Mouse (Mus musculus) liver, adult (tissue): Measurements from ENCODE around the gene Vash1.

ENCODE experiments used
- GATA4 ChIP-seq: IDR thresholded peaks from 2 replicates; pipeline ENCODE4 v1.6.1; 2014; ENCODE audit warnings: mild to moderate bottlenecking, low read length; ENCODE audit not compliant: insufficient replicate concordance

The Vash1 gene

DNA sequence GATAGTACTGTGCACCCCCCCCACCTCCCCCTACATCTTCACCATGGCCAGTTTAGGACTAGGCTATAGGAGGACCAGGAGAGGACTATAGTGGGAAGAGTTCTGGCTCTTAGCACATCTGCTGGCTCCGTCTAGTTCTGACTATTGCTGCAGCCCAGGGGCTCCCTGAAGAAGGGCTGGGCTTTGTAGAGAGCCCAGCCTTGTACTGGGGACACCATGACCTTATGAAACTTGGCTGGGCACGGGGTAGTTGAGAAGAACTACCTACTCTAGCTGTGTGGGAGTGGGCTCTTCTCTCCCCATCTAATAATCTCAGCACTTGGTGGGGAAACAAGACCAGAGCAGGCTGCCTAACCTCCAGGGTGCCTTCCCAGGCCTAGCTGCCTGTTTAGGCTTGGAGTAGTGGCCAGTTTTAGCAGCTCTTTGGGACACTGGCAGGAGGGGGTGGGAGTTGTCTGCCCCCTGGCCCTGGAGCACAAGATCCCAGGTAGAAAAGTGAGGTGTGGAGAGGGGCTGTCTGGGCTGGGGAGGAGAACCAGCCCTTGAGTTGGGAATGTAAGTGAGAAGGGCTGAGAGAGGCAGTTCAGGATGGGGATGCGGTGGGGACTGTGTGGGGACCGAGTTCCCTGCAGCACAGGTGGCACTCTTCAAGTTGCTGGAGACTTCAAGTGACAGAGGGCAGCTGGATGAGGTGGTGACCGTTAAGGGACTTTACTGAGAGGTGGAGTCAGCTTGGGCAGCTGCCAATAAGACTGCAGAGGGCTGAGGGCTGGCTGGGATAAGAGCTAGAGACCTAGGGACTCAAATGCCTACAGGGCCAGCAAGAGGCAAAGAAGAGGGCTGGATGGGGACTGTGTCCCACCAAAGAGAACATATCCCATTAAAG, 14.2 kb downstream of the Vash1 start:
- TF ChIP-seq GATA4, result no peak

DNA sequence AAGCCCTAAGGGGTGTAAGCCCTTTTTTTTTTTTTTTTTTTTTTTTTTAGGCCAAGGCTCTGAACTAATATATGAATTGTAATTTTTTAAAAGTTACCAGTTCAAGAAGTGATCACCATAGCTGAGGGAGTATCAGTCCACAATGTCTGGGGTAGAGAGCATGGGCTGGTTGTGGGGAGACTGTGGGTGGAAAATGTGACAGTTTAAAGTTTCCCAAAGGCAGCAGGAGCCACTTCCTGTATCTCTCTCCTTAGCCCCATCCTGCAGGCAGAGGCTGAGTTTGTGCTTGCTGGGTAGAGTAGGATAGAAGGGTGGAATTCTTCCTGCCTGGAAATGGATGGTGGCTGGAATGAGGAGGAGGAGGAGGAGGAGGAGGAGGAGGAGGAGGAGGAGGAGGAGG, 14.9 kb downstream of the Vash1 start:
- no peak for TF ChIP-seq GATA4

DNA sequence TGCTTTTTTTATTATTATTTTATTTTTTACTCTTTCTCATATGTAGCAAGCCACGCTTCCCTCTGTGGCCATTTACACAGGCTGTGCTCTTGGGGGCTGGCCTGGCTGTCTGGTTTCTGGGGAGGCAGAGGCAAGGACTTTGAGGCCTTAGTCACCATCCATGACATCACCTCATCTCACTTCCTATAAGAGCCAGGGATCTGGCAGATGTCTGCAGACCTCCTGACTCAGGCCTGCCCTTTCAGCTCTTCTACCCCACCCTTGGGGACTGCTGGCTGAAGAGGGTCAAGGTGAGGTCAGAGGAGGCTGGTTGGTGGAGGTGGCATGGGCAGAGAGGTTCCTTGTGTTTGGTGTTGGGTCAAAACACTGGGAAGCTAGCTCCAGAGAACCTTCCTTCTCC, 15.9 kb downstream of the Vash1 start:
- no peak for TF ChIP-seq GATA4

DNA sequence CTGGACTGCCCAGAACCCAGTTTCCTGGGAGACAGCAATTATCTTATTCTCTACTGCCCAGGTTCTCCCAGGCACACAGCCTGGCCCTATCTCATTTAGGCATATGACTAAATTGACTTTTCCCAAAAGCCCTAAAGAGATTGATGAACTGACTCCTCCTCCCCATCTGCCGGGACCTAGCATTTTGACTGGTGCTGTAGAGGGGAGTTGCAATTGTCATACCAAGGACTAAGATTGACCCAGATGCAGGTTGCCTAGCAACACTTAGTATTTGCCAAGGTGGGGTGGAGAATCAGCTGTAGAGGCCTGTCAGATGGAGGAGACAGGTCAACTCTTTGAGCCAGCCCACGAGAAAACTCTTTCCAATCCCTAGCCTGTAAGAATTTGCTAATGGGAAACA, 19.5 kb downstream of the Vash1 start:
- no peak for TF ChIP-seq GATA4

DNA sequence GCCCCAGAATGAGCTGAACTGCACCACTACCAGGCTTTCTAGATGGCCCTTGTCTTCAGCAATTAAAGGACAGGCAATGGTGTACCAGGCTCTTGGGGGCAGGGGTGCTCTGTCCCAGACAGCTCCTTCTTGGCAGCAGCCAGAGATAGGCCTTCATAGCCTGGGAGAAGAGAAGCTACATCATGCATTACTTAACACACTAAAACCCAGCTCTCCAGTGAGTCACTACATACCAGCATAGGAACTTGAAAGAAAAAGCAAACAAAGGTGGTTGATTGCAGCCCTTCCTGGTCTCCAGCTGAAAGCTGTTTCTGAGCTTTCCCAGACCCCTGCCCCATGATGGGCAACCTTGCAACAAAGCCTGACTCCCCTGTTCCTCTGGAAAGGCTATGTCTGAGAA, 20.0 kb downstream of the Vash1 start:
- no peak for TF ChIP-seq GATA4

DNA sequence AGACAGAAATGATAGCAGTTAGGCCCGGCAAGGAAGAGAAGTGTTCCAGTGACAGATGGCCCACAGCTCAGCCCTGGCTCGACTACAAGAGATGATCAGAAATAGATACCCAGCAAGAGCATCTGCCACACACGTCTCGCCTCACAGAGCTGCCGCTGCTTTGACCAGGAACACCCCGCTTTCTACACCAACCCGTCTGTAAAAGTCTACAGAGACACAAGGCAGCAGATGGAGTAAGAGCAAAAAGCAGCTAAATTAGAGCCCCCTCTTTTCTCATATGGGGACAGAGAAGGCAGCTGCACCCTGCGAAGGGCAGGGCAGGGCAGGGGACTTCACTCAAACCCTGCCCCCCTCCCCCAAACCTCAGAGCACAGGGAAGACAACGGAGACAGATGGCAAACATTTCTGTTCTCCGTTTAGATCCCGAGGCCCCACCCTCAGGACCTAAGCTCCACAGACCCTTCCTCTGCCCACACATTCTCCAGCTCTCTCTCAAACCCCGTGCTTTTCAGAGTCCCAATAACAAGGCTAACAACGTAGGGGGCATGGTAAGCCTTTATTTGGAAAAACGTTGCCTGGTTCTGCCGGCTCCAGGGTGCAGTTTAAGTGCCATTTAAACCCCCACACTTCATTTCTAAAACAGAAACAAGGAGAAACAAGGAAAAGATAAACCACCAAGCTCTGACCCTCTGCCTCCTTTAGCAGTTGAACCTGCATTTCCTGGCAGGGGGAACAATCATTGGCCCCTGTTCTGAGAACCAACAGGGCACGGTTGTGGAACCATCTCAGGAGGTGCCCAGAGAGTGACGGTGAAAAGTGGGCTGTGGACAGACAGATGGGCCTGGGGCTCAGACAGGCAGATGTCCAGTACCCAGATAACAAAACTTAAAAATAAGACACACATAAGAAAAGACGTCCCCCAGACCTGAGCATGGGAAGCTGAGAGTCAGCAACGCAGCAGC, 21.7 kb downstream of the Vash1 start:
- no peak for TF ChIP-seq GATA4

DNA sequence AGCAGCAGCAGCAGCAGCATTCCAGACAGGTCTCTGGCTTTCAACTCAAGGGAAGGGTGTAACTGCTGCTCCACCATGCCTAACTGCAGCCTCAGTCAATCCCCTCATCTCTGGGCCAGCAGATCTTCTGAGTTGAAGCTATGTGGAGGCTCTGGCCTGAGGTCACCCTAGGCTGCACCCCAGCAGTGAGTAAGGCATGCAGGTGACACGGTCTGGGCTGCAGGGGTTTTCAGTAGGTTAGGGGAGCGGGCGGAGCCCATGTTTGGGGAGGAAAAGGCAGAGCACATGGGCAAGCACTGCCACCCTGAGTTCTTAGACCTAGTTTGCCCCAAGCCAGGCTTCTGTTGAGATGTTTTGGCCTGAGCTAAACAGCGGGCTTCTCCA, 22.4 kb downstream of the Vash1 start:
- no peak for TF ChIP-seq GATA4

DNA sequence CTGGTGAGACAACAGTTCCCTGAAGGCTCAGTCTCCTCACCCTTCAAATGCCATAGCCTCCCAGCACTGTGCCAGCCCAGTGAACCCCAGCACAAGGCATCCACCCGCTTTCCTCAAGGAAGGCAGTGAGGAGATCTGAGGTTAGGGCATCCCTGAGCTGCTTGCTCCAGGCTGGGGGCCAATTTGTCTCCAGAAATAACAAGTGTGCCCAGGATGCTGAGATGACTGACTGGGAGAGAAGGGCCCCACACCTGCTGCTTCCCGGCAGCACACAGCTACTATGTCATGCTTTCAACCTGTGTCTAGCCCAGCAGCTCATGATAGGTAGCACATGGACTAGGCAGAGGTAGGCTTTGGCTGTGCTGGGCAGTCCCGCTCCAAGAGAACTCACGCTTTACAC, 23.0 kb downstream of the Vash1 start:
- TF ChIP-seq GATA4, result no peak

DNA sequence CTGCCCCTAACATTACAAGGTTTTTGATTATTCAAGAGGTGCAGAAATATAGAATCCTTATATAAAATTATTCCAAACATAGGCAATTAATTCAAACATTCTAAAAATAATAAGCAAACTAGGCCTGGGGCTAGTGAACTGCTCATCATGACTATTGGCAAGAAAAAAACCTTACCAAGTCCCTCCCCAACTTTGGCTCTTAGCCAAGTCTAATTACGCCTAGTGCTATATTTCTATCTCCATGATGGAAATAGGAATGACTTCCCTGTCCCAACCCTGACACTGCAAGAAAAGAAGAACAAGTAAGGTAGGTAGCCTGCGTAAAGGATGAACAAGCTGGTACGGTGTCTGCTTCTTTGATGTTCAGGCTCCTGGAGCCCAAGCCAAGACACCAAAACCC, 24.2 kb downstream of the Vash1 start:
- TF ChIP-seq GATA4, result no peak

DNA sequence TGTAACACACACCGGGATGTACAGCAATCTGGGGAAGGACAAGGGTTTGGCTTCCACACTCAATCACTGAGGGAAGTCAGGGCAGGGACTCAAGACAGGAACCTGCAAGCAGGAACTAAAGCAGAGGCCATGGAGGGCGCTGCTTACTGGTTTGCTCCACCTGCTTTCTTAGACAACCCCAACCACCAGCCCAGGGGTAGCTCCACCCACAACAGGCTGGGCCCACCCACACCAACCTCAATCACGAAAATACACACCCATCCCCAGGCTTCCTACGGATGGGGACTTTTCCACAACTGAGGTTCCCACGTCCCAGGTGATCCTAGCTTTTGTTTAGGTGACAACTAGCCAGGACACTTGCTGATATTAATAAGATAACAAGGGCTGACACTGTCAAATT, 27.3 kb downstream of the Vash1 start:
- no peak for TF ChIP-seq GATA4

DNA sequence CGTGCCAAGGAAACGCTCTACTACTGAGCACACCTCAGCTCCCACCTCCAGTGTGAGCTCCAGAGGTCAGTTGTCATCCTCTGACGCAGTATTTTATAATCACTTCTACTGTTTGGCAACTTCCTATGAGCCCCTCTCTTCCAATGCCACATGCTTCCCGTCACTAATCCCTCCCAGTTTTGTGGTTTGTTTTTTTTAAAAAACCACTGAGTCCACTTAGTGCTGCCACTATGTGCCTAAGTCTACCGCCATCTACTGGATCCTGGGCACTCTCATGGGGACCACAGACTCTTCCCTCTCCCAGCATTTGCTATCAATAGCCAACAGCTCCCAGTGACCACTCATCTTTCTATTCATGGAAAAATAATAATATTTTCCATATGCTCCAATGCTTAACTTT, 35.5 kb downstream of the Vash1 start:
- no peak for TF ChIP-seq GATA4

DNA sequence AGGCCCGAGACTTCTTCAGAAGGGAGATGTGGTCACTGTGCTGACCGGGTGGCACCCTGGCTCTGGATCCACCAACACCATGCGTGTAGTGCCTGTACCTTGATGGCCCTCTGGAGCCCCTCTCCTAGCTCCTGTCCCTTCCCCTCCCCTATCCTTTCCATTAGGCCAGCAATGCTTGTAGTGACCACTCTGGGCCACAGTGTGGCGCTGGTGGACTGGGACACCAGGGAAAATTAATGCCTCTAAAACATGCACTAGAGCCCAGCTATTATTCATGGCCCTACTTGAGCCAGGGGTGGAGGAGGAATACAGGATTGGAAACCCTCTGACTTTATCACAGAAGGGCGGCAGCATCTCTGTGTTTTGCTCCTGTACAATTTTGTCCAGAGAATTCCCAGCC, 36.9 kb downstream of the Vash1 start:
- TF ChIP-seq GATA4, result no peak

DNA sequence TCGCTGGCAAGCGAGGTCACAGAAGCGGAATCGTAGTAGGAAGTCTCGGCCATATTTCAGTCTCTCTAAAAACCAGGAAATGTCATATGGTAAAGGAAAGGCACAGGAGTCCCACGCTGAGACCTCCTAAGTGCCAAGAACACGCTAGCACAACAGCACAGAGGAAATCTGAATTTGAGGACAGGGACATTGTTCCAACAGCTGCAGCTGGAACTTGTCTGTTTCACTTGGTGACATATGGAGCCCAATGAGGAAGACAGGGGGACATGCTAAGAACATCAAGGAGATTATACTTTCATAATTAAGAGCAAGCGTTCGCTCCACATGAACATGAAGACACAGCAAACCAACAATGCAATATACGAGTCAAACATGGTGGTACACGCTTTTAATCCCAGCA, 38.5 kb downstream of the Vash1 start:
- no peak for TF ChIP-seq GATA4

DNA sequence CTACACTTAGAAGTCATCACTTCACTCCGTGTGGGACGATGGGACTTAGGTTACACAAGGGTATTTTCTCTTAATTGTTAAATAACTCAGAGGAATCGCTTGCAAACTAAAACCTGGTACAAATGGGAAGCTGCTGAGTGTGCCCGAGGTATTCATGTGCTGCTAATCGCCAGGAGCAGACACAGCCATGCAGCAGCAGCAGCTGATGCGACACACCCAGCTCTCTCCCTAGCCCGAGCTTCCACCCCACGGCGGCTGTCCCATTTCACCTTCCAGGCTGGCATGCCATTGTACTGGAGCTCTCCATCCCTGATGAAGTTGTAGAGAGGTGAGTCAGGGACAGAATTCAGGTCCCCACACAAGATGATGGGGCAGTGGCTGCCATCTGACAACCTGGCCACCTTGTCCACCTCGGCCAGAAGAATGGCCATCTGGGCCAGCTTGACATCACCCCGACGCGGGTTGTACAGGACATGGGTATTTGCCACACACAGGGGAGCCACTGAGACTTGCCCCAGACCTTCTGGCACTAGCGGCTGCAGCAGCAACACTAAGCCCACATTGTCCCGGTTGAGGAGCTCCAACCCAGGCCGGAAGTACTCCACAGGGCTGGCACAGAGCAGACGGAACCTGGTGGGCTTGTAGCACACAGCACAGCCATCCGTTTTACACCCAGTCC, 41.6 kb downstream of the Vash1 start:
- TF ChIP-seq GATA4, result no peak

DNA sequence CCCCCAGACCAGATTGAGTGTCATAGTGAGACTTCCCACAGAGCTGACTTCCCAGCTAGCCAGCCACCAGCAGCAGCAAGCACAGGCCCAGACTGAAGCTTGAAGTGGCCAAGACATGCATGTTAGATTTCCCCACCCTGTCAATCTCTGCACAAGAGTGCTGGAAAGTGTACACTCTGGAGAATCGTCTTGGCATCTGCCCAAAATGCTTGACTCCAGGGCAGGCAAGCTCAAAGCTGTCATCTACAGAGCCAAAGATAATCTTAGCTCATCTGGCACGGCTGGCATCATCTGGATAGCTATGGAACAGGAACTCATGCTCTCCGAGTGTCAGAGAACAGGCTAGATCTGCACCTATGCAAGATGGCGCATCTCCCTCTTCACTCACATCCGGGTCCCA, 43.0 kb downstream of the Vash1 start:
- TF ChIP-seq GATA4, result no peak
